Mouse (Mus musculus) CH12.LX (cell line): ENCODE measurements around the gene Oxct1. TPM values are rescaled to one million over a fixed set of nuclear protein-coding genes. Genes with fewer than 3 reads are reported as not detected.
A peak's percentile ranks its signal among the peaks of the same experiment; 100 is the strongest.

Experiments
- DNase-seq: peaks from one replicate; pipeline ENCODE4 v3.0.0-alpha.2; 2013; ENCODE audit errors: extremely low read depth
- H3K27ac ChIP-seq: 2 replicates; pipeline ENCODE4 v1.5.1; 2012; ENCODE audit warnings: low read depth, mild to moderate bottlenecking, control low read depth, moderate library complexity; ENCODE audit not compliant: insufficient read depth
- H3K27me3 ChIP-seq: replicated peaks from 2 replicates; pipeline ENCODE3; 2012; ENCODE audit warnings: inconsistent platforms
- H3K36me3 ChIP-seq, 2 experiments: replicated peaks in 1 of 2; 2 replicates each; pipeline versions ENCODE3 to v1.6.1; 2012; ENCODE audit warnings: inconsistent platforms in 1 of 2, low read length in 1 of 2, mild to moderate bottlenecking in 1 of 2, mixed read lengths in 1 of 2, moderate library complexity in 1 of 2; ENCODE audit not compliant: control insufficient read depth in 1 of 2, insufficient read depth in 1 of 2
- H3K4me1 ChIP-seq, 2 experiments: 2 replicates each; pipeline ENCODE4 v1.6.1; 2012; ENCODE audit warnings: inconsistent platforms in 1 of 2, moderate library complexity in 1 of 2; ENCODE audit not compliant: insufficient read depth in 2 of 2, control insufficient read depth in 1 of 2
- H3K4me2 ChIP-seq: 2 replicates; pipeline ENCODE4 v1.6.1; 2012; ENCODE audit warnings: low read depth, mild to moderate bottlenecking, control low read depth; ENCODE audit not compliant: poor library complexity, insufficient read depth, severe bottlenecking
- H3K4me3 ChIP-seq, 3 experiments: fragments of 150-350 bp in 1 of 3; sonication (generic) in 1 of 3; replicated peaks in 1 of 3; 2 replicates each; pipeline versions ENCODE3 to v1.5.1; 2011 to 2012; ENCODE audit warnings: low read depth in 2 of 3, low read length in 2 of 3, mild to moderate bottlenecking in 2 of 3, moderate library complexity in 2 of 3, control low read depth in 1 of 3, improper control_type of control experiment in 1 of 3, inconsistent platforms in 1 of 3, mixed read lengths in 1 of 3; ENCODE audit not compliant: poor library complexity in 1 of 3
- H3K79me2 ChIP-seq: replicated peaks from 2 replicates; pipeline ENCODE4 v1.6.1; 2012; ENCODE audit warnings: mild to moderate bottlenecking, moderate library complexity; ENCODE audit not compliant: control insufficient read depth, poor library complexity, insufficient read depth, severe bottlenecking; ENCODE audit errors: extremely low read depth
- H3K9ac ChIP-seq: 2 replicates; pipeline ENCODE4 v1.6.1; 2012; ENCODE audit warnings: low read depth, mild to moderate bottlenecking, control low read depth, moderate library complexity; ENCODE audit not compliant: insufficient read depth
- H3K9me3 ChIP-seq: replicated peaks from 2 replicates; pipeline ENCODE3; 2012; ENCODE audit warnings: low read length, inconsistent platforms, mixed read lengths
- CHD1 ChIP-seq: IDR thresholded peaks from 2 replicates; pipeline ENCODE4 v1.6.1; 2012; ENCODE audit warnings: low read depth, low read length, improper control_type of control experiment, inconsistent platforms
- CHD2 ChIP-seq: IDR thresholded peaks from 2 replicates; pipeline ENCODE4 v1.6.1; 2011; ENCODE audit warnings: low read length, improper control_type of control experiment
- EP300 ChIP-seq: IDR thresholded peaks from 2 replicates; pipeline ENCODE4 v1.6.1; 2011; ENCODE audit warnings: low read length, improper control_type of control experiment
- ETS1 ChIP-seq: conservative IDR thresholded peaks from 2 replicates; pipeline ENCODE4 v1.6.1; 2012; ENCODE audit warnings: low read depth, mild to moderate bottlenecking, inconsistent platforms, low read length, improper control_type of control experiment, moderate library complexity
- IRF4 ChIP-seq: IDR thresholded peaks from 2 replicates; pipeline ENCODE4 v1.6.1; 2014; ENCODE audit warnings: low read depth, mild to moderate bottlenecking, inconsistent platforms, low read length, improper control_type of control experiment
- JUN ChIP-seq: IDR thresholded peaks from 2 replicates; pipeline ENCODE4 v1.6.1; 2011; ENCODE audit warnings: low read depth, mild to moderate bottlenecking, low read length, improper control_type of control experiment, moderate library complexity; ENCODE audit not compliant: insufficient read depth
- JUND ChIP-seq: conservative IDR thresholded peaks from 2 replicates; pipeline ENCODE4 v1.6.1; 2011; ENCODE audit warnings: low read depth, low read length, improper control_type of control experiment
- MAX ChIP-seq: IDR thresholded peaks from 2 replicates; pipeline ENCODE4 v1.6.1; 2011; ENCODE audit warnings: low read length, improper control_type of control experiment
- MEF2A ChIP-seq: IDR thresholded peaks from 2 replicates; pipeline ENCODE4 v1.6.1; 2014; ENCODE audit warnings: low read depth, mild to moderate bottlenecking, inconsistent platforms, low read length, improper control_type of control experiment, borderline replicate concordance
- MYC ChIP-seq: IDR thresholded peaks from 2 replicates; pipeline ENCODE4 v1.6.1; 2011; ENCODE audit warnings: low read depth, mild to moderate bottlenecking, improper control_type of control experiment, low read length
- NELFE ChIP-seq: IDR thresholded peaks from 2 replicates; pipeline ENCODE4 v1.6.1; 2011; ENCODE audit warnings: low read depth, low read length, improper control_type of control experiment
- NRF1 ChIP-seq: IDR thresholded peaks from 2 replicates; pipeline ENCODE4 v1.6.1; 2014; ENCODE audit warnings: low read depth, mild to moderate bottlenecking, inconsistent platforms, low read length, improper control_type of control experiment, moderate library complexity
- RAD21 ChIP-seq: IDR thresholded peaks from 2 replicates; pipeline ENCODE4 v1.6.1; 2011; ENCODE audit warnings: low read depth, mild to moderate bottlenecking, low read length, improper control_type of control experiment, moderate library complexity
- SIN3A ChIP-seq: IDR thresholded peaks from 2 replicates; pipeline ENCODE4 v1.6.1; 2012; ENCODE audit warnings: low read length, improper control_type of control experiment, inconsistent platforms
- SMC3 ChIP-seq: IDR thresholded peaks from 2 replicates; pipeline ENCODE4 v1.6.1; 2011; ENCODE audit warnings: low read depth, low read length, improper control_type of control experiment
- ZNF384 ChIP-seq: IDR thresholded peaks from 2 replicates; pipeline ENCODE4 v1.6.1; 2012; ENCODE audit warnings: low read depth, low read length, improper control_type of control experiment, inconsistent platforms
- dilution Hi-C: fragments of 300-500 bp; cut with MboI; formaldehyde crosslinking; loops from 2 replicates; pipeline ENCODE4 v1.14.3; 2020; ENCODE audit warnings: low sequenced_read_pairs; ENCODE audit not compliant: extremely low pct_unique_long_range_greater_than_20kb, extremely low pct_ligation_motif_present
- in situ Hi-C: fragments of 300-500 bp; cut with MboI; formaldehyde crosslinking; loops from 3 replicates; pipeline ENCODE4 v1.14.3; 2019; ENCODE audit warnings: low sequenced_read_pairs, low pct_ligation_motif_present, low pct_unique_long_range_greater_than_20kb, mixed read lengths
- polyA plus RNA-seq: library from polyadenylated mRNA; unstranded; fragments of >175 nt; gene quantifications from 2 replicates; pipeline ENCODE4 v1.2.1, GENCODE M21; 2012; ENCODE audit warnings: low read depth; ENCODE audit not compliant: insufficient read length
- total RNA-seq, 2 experiments: library from RNA; depleted of rRNA; stranded (reverse); fragments of 300-350 nt in 1 of 2; fragments of >200 nt in 1 of 2; gene quantifications; 2 replicates each; pipeline ENCODE4 v1.2.3; 2012 to 2014

The Oxct1 gene
- total and polyA plus RNA-seq, 3 experiments = 101 to 127 (median 105) TPM

DNA sequence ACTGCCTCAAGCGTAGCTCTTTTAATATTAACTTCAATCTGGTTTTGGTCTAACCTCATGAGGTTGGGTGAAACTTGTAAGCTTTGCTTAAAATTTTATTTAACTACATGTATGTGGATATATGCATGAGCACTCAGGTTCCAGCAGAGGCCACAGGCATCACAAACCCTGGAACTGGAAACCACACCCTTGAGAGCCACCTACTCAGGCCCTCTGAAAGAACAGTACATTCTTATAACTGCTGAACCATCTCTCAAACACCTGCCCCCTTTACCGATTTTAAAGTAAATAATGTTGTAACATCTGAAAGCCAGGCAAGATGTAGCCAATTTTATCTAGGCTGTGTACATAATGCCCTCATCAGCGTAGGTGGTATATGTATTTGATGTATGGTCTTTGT is 46.3 kb upstream of the Oxct1 start:
- Histone ChIP-seq H3K79me2 (no peaks in the 10 kb centered on the region), H3K36me3 (peaks cover 5 to 23% of the 10 kb centered on the region in 2 experiments), H3K4me2 (peak overlapping the region; percentile 87), H3K4me3 (peak overlapping the region in 2 of 3 experiments; percentile 43 to 69), H3K4me1 (peaks cover 5 to 34% of the 10 kb centered on the region in 2 experiments; a peak in 3 of 4 replicates), H3K27ac (peak overlapping the region; percentile 84), H3K9ac (peak overlapping the region; percentile 86), H3K9me3 (no peaks in the 10 kb centered on the region), H3K27me3 (no peaks in the 10 kb centered on the region)
- DNase-seq = no peak
- no peak for TF ChIP-seq MAX
- TF ChIP-seq MYC = 0 out of 2 replicates have a peak, but pooled peaks have one; percentile 6
- dilution Hi-C loops (no loop called here), in situ Hi-C loops (no loop called here)

DNA sequence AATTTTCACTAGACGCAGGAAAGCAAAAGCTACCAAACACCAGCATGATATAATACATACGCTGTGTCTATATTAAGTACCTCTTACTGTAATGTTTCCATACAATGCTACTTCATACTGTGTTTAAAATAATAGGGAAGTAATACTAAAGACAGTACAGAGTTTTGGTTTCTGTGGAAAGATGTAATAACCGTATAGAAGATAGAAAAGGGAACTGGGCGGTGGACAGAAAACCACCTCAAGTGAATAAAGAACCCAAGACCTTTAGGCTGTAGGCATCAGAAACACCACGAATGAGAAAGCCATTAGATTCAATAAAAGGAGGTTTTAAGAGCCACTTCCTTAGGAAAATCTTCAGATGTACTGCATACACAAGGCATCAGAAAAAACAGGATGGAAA is 43.5 kb upstream of the Oxct1 start:
- peak; percentile 47 for DNase-seq
- peaks cover 21 to 39% of the 10 kb centered on the region in 2 experiments for H3K36me3 ChIP-seq
- dilution Hi-C loops = no loop called here
- no peaks in the 10 kb centered on the region for H3K9me3 ChIP-seq
- TF ChIP-seq SIN3A (no peak), JUND (no peak), MEF2A (no peak; the same call in 1 of the 2 replicates), ETS1 (no peak), CHD1 (no peak), NELFE (no peak), CHD2 (no peak), JUN (no peak), RAD21 (no peak), SMC3 (no peak), ZNF384 (no peak), IRF4 (peak; percentile 73), NRF1 (no peak), EP300 (peak; percentile 71)
- TF ChIP-seq, all 38 proteins: peak for 2
- in situ Hi-C loops = no loop called here
- peak overlapping the region; percentile 6; the same call in 1 of the 2 replicates for H3K4me2 ChIP-seq
- no peak overlapping the region for H3K4me3 ChIP-seq
- H3K79me2 ChIP-seq = no peaks in the 10 kb centered on the region
- no peak overlapping the region for H3K9ac ChIP-seq
- H3K27me3 ChIP-seq = no peaks in the 10 kb centered on the region
- H3K27ac ChIP-seq = no peak overlapping the region; the same call in 1 of the 2 replicates
- H3K4me1 ChIP-seq = peaks cover 5 to 31% of the 10 kb centered on the region in 2 experiments; a peak in 3 of 4 replicates
